Mouse (Mus musculus) testis, postnatal 14 days (tissue): ENCODE measurements around the gene Gm15140.
"Not testable (repeated sequence)": the region's sequence is repeated elsewhere in the genome, so short reads cannot be mapped to it uniquely, and the experiment has no call there.

ENCODE experiments used
- DNase-seq: peaks from one replicate; pipeline ENCODE4 v3.0.0; 2021; ENCODE audit warnings: low spot score

Gm15140 gene

DNA sequence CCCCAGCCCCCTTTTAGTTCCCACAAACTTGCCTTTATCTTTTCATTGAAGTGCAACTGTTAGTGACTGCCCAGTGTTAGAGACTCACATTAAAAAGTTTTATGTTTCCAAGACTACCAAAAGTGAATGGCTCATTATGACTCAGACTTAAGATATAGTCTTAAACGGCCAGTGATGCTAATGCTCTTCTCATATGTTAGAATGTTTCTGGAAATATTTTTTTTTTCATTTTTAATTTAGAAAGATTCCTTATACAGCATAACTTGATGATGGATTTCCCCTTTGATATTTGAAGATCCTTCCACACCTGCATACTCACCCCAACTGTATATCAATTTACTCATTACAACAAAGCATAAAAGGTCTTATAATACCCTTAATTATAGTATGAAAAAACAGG is at the start of gene Gm15140:
Gm15140 (minus strand) TSS at position 101 of the 400 bp plus-strand sequence.
- not testable (repeated sequence) for DNase-seq
